Mouse (Mus musculus) heart, embryonic 11.5 days (tissue): ENCODE data around the gene Fhdc1. TPM values are rescaled to one million over a fixed set of nuclear protein-coding genes. Genes with fewer than 3 reads are reported as not detected.

Experiments
- ATAC-seq: fragments of 200-750 bp; cut with Nextera tagmentation; replicated peaks from 2 replicates; pipeline ENCODE4 v1.8.0; 2017; ENCODE audit warnings: moderate library complexity; ENCODE audit not compliant: insufficient number of reproducible peaks, low FRiP score, low TSS enrichment
- H3K27ac ChIP-seq: fragments of 300-500 bp; sonication (generic); 2 replicates; pipeline ENCODE4 v1.5.1; 2014; ENCODE audit warnings: mild to moderate bottlenecking, low read depth, low read length
- H3K27me3 ChIP-seq: fragments of 300-500 bp; sonication (generic); 2 replicates; pipeline ENCODE4 v1.6.1; 2014; ENCODE audit warnings: mild to moderate bottlenecking, low read length, mixed read lengths; ENCODE audit not compliant: control insufficient read depth, insufficient read depth
- H3K36me3 ChIP-seq: fragments of 300-500 bp; sonication (generic); 2 replicates; pipeline ENCODE4 v1.6.1; 2014; ENCODE audit warnings: mild to moderate bottlenecking, low read length, moderate library complexity, mixed read lengths; ENCODE audit not compliant: control insufficient read depth, insufficient read depth
- H3K4me1 ChIP-seq: fragments of 300-500 bp; sonication (generic); 2 replicates; pipeline ENCODE4 v1.6.1; 2014; ENCODE audit warnings: low read length; ENCODE audit not compliant: control insufficient read depth, insufficient read depth
- H3K4me2 ChIP-seq: fragments of 300-500 bp; sonication (generic); 2 replicates; pipeline ENCODE4 v1.6.1; 2014; ENCODE audit warnings: mild to moderate bottlenecking, moderate library complexity
- H3K4me3 ChIP-seq: fragments of 300-500 bp; sonication (generic); 2 replicates; pipeline ENCODE4 v1.5.1; 2014; ENCODE audit warnings: low read depth, low read length
- H3K9ac ChIP-seq: fragments of 300-500 bp; sonication (generic); 2 replicates; pipeline ENCODE4 v1.6.1; 2014; ENCODE audit warnings: mild to moderate bottlenecking, low read depth, low read length, moderate library complexity
- H3K9me3 ChIP-seq: fragments of 300-500 bp; sonication (generic); replicated peaks from 2 replicates; pipeline ENCODE4 v1.6.1; 2016; ENCODE audit warnings: low read length; ENCODE audit not compliant: control insufficient read depth
- WGBS: fragments of 180-500 bp; shearing (Covaris S2); extraction: QIAGEN DNeasy Blood & Tissue Kit; methylation state at CpG from one replicate; pipeline ENCODE4 v1.1.7; 2014; ENCODE audit not compliant: insufficient replicate concordance; 5-methylcytosine and 5-hydroxymethylcytosine counted together
- polyA plus RNA-seq: library from polyadenylated mRNA; unstranded; fragments of >200 nt; fragmentation: Nextera tagmentation; extraction: Ambion mirVana; gene quantifications from 2 replicates; pipeline ENCODE4 v1.2.1, GENCODE M21; 2014

Gene Fhdc1
- polyA plus RNA-seq, 1 experiment from 2014 or later: 5.0 TPM

- H3K9ac ChIP-seq: no peak overlapping the region
- 0 out of 2 replicates have a peak, but pooled peaks cover 2% of the 10 kb centered on the region for H3K27me3 ChIP-seq
- H3K9me3 ChIP-seq: no peaks in the 10 kb centered on the region
- H3K4me2 ChIP-seq: no peak overlapping the region
- no peaks in the 10 kb centered on the region for H3K36me3 ChIP-seq
- 54% methylated on average over 5 of the region's 5 CpGs for WGBS
- no peaks in the 10 kb centered on the region; the same call in 1 of the 2 replicates for H3K4me1 ChIP-seq
- no peak overlapping the region for H3K4me3 ChIP-seq
- H3K27ac ChIP-seq: no peak overlapping the region
- ATAC-seq: no peak
Measured at GRCm38 (mm10) chr3:84412920-84413319, 67.3 kb downstream of the Fhdc1 start.

GRCm38 (mm10) chr3:84409474-84409862 lies 70.8 kb downstream of the Fhdc1 start:
- no peaks in the 10 kb centered on the region; the same call in 1 of the 2 replicates for H3K4me1 ChIP-seq
- no peak overlapping the region for H3K4me3 ChIP-seq
- no peaks in the 10 kb centered on the region for H3K36me3 ChIP-seq
- H3K27ac ChIP-seq: no peak overlapping the region
- no peak overlapping the region for H3K4me2 ChIP-seq
- 78% methylated on average over 3 of the region's 3 CpGs for WGBS
- H3K9ac ChIP-seq: no peak overlapping the region
- ATAC-seq: no peak
- H3K9me3 ChIP-seq: no peaks in the 10 kb centered on the region
- H3K27me3 ChIP-seq: 0 out of 2 replicates have a peak, but pooled peaks cover 2% of the 10 kb centered on the region

DNA sequence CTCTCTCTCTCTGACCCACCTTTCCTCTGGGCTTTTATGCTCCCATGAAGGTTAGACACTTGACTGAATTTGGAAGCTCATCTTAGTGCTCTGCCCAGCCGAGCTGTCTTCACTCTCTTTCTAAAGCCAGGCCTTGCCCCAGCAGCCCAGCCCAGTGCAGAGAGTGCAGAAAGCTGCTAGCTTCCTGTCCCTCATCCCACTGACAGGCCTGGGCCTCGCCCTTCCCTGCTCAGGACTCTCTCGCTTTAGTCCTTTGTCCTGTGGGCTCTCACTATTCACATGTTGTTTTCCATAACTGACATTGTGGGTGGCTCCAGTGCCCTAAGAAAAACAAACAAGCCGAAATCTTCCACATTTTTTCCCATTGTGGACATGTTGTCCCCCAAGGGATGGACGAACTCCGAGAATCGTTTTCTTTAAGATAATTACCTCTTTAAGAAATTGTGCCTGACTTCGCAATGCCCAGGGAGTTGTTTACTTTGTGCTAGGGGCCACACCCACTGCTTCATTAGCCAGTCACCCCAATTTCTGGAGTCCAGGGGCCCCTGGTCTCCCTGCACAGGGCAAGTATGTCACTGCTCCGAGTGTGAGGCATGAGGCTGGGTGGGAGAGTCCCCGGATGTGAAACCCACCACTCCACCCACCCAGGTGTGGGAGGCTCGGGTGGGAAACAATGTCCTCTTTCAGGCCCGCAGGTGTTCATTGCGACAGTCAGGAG lies 71.3 kb downstream of the Fhdc1 start:
- H3K9ac ChIP-seq: no peak overlapping the region
- H3K27me3 ChIP-seq: peaks cover 4% of the 10 kb centered on the region; the same call in 1 of the 2 replicates
- no peaks in the 10 kb centered on the region for H3K36me3 ChIP-seq
- H3K4me2 ChIP-seq: no peak overlapping the region
- no peak overlapping the region for H3K4me3 ChIP-seq
- 56% methylated on average over 13 of the region's 13 CpGs for WGBS
- H3K4me1 ChIP-seq: no peaks in the 10 kb centered on the region; the same call in 1 of the 2 replicates
- no peaks in the 10 kb centered on the region for H3K9me3 ChIP-seq
- no peak for ATAC-seq
- no peak overlapping the region for H3K27ac ChIP-seq

- Histone ChIP-seq H3K36me3 (no peaks in the 10 kb centered on the region), H3K9me3 (no peaks in the 10 kb centered on the region), H3K27me3 (peaks cover 4% of the 10 kb centered on the region; the same call in 1 of the 2 replicates), H3K4me1 (no peaks in the 10 kb centered on the region; the same call in 1 of the 2 replicates), H3K4me3 (no peak overlapping the region), H3K27ac (no peak overlapping the region), H3K9ac (no peak overlapping the region), H3K4me2 (no peak overlapping the region)
- no peak for ATAC-seq
- 83% methylated on average over 4 of the region's 4 CpGs for WGBS
Measured at GRCm38 (mm10) chr3:84405523-84405922, 74.7 kb downstream of the Fhdc1 start.

- no peak for ATAC-seq
Measured at GRCm38 (mm10) chr3:84403389-84403788, 76.8 kb downstream of the Fhdc1 start.

GRCm38 (mm10) chr3:84402716-84403115 lies 77.5 kb downstream of the Fhdc1 start:
- 60% methylated on average over 2 of the region's 2 CpGs for WGBS
- ATAC-seq: no peak

More at GRCm38 (mm10) chr3:84403389-84403788, 76.8 kb downstream of the Fhdc1 start:
- no peaks in the 10 kb centered on the region for H3K9me3 ChIP-seq
- H3K4me1 ChIP-seq: no peaks in the 10 kb centered on the region
- no peak overlapping the region for H3K4me3 ChIP-seq
- H3K4me2 ChIP-seq: no peak overlapping the region; the same call in 1 of the 2 replicates
- H3K27me3 ChIP-seq: peaks cover 4% of the 10 kb centered on the region; the same call in 1 of the 2 replicates
- H3K36me3 ChIP-seq: no peaks in the 10 kb centered on the region
- no peak overlapping the region for H3K9ac ChIP-seq
- WGBS: 27% methylated on average over 5 of the region's 5 CpGs
- no peak overlapping the region for H3K27ac ChIP-seq

GRCm38 (mm10) chr3:84397976-84398375 lies 82.3 kb downstream of the Fhdc1 start:
- no peak overlapping the region for H3K4me3 ChIP-seq
- ATAC-seq: no peak
- no peak overlapping the region for H3K4me2 ChIP-seq
- no peak overlapping the region for H3K27ac ChIP-seq
- no peak overlapping the region for H3K9ac ChIP-seq
- no peaks in the 10 kb centered on the region for H3K4me1 ChIP-seq
- 76% methylated on average over 4 of the region's 4 CpGs for WGBS
- no peaks in the 10 kb centered on the region for H3K36me3 ChIP-seq
- no peaks in the 10 kb centered on the region for H3K9me3 ChIP-seq
- H3K27me3 ChIP-seq: no peaks in the 10 kb centered on the region; the same call in 1 of the 2 replicates

More at GRCm38 (mm10) chr3:84402716-84403115, 77.5 kb downstream of the Fhdc1 start:
- Histone ChIP-seq H3K4me1 (no peaks in the 10 kb centered on the region), H3K27ac (no peak overlapping the region), H3K4me2 (no peak overlapping the region), H3K4me3 (no peak overlapping the region), H3K9ac (no peak overlapping the region), H3K27me3 (peaks cover 4% of the 10 kb centered on the region; the same call in 1 of the 2 replicates), H3K36me3 (no peaks in the 10 kb centered on the region), H3K9me3 (no peaks in the 10 kb centered on the region)

GRCm38 (mm10) chr3:84396240-84396639 lies 84.0 kb downstream of the Fhdc1 start:
- no peak for ATAC-seq
- Histone ChIP-seq H3K27me3 (no peaks in the 10 kb centered on the region; the same call in 1 of the 2 replicates), H3K27ac (no peak overlapping the region), H3K4me2 (no peak overlapping the region), H3K9me3 (no peaks in the 10 kb centered on the region), H3K9ac (no peak overlapping the region), H3K4me1 (no peaks in the 10 kb centered on the region), H3K36me3 (no peaks in the 10 kb centered on the region), H3K4me3 (no peak overlapping the region)
- 81% methylated on average over 2 of the region's 2 CpGs for WGBS

DNA sequence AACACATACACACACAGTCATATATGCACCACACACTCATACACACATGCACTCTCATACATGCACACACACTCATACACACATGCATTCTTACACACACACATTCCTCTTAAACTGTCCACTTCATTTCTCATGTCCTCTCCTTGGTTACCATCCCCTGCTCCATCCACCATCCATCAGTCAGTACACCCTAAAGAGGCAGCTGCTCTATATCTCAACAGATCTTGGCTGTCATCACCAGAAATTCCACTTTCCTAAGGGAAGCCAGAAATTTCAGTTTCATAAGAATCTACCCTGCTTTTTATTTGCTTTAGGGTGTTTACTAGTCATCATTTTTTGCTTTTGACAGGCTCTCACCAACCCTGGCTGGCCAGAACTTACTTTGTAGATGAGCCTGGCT lies 84.4 kb downstream of the Fhdc1 start:
- Histone ChIP-seq H3K27ac (no peak overlapping the region), H3K4me3 (no peak overlapping the region), H3K4me1 (no peaks in the 10 kb centered on the region), H3K9ac (no peak overlapping the region), H3K4me2 (no peak overlapping the region), H3K27me3 (no peaks in the 10 kb centered on the region; the same call in 1 of the 2 replicates), H3K9me3 (no peaks in the 10 kb centered on the region), H3K36me3 (no peaks in the 10 kb centered on the region)
- no peak for ATAC-seq
